In the genomic region with DNA sequence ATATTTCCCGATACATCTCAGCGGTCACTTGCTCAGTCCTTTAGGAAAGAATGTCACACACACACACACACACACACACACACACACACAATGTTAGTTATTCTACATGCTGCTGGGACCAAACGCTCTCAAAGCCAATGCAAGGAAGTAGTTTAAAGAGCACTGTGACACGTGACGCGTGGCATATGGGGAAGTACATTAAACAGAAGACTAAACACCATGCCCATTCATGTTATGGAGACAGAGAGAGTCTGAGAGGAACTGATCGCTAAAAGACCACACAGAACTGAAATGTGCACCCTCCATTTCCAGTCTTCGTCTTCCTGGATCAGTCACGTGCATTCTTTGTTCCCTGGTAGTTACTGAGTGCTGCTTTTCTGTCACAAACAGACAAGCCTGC, we compare ENCODE assay signal across 30 mouse cellular contexts. TPM values are rescaled to one million over a fixed set of nuclear protein-coding genes. Genes with fewer than 3 reads are reported as not detected.
A peak's percentile ranks its signal among the peaks of the same experiment; 100 is the strongest.
DNase-seq lines count a peak whose midpoint lies in the region; ATAC-seq and TF ChIP-seq lines count a peak whose summit lies in the region.
"Had no signal": no experiment of that assay in that cellular context is flagged by ENCODE, and none has a peak within 500 bp of the region (broad histone marks: within the 10 kb centered on the region; RNA-seq: fewer than 3 reads in every experiment).

No protein-coding gene starts in this region.

- DNase-seq in lung, embryonic 14.5 days = peak; percentile 27
- DNase-seq in lung, postnatal 25 days (ENCODE audit: low spot score) = no peak
- DNase-seq in MEL (ENCODE audit: low read depth, low spot score) = no peak
- no peak for DNase-seq in embryonic facial prominence, embryonic 10.5 days (ENCODE audit: low spot score)
- no peak for DNase-seq in gastrocnemius, adult 2 months
- DNase-seq: adrenal gland, postnatal 10 days; cerebellum, adult 11 months; cerebellum, adult 9-10 months; gastrocnemius, postnatal 25 days; heart, adult 18-20 months; heart, postnatal 36 days; kidney, adult 9 months; kidney, postnatal 10 days; lung, postnatal 10 days; right cerebral cortex, postnatal 25 days; thymus, postnatal 36 days had no signal

- no peak overlapping the region for H3K9ac ChIP-seq in lung, embryonic 14.5 days
- no peak overlapping the region for H3K9ac ChIP-seq in MEL (ENCODE audit: control insufficient read depth, low read depth, low read length, poor library complexity, severe bottlenecking)
- H3K9ac ChIP-seq: embryonic facial prominence, embryonic 15.5 days; forebrain, embryonic 12.5 days; hindbrain, embryonic 13.5 days; limb, embryonic 15.5 days; liver, embryonic 15.5 days; midbrain, embryonic 13.5 days; stomach, embryonic 15.5 days had no signal

- H3K4me1 ChIP-seq in lung, embryonic 14.5 days (ENCODE audit: insufficient read depth) = no peaks in the 10 kb centered on the region
- no peaks in the 10 kb centered on the region for H3K4me1 ChIP-seq in MEL (ENCODE audit: control insufficient read depth in 1 of 2, insufficient read depth in 2 of 2, low read length in 2 of 2)
- no peaks in the 10 kb centered on the region for H3K4me1 ChIP-seq in embryonic facial prominence, embryonic 10.5 days
- H3K4me1 ChIP-seq: embryonic facial prominence, embryonic 15.5 days; forebrain, embryonic 12.5 days; hindbrain, embryonic 13.5 days; limb, embryonic 10.5 days; limb, embryonic 15.5 days; liver, embryonic 15.5 days; midbrain, embryonic 13.5 days; stomach, embryonic 15.5 days had no signal

- no peaks in the 10 kb centered on the region for H3K9me3 ChIP-seq in lung, embryonic 14.5 days (ENCODE audit: low read depth, low read length)
- no peaks in the 10 kb centered on the region for H3K9me3 ChIP-seq in MEL (replicated peaks; ENCODE audit: insufficient read depth, low read length)
- H3K9me3 ChIP-seq in embryonic facial prominence, embryonic 10.5 days = no peaks in the 10 kb centered on the region
- H3K9me3 ChIP-seq: embryonic facial prominence, embryonic 15.5 days; forebrain, embryonic 12.5 days; G1E; hindbrain, embryonic 13.5 days; limb, embryonic 10.5 days; limb, embryonic 15.5 days; liver, embryonic 15.5 days; stomach, embryonic 15.5 days had no signal

- no peak; the same call in 1 of the 2 replicates for ATAC-seq in lung, embryonic 14.5 days (ENCODE audit: insufficient read depth)
- peak; percentile 98 for ATAC-seq in granulocyte monocyte progenitor cell, adult 5-6 weeks (replicated peaks; ENCODE audit: poor library complexity, severe bottlenecking)
- ATAC-seq in monocyte, adult 5-6 weeks (replicated peaks; ENCODE audit: insufficient number of reproducible peaks, low FRiP score, low TSS enrichment, poor library complexity, severe bottlenecking) = peak; percentile 89
- ATAC-seq: intestine, postnatal 0 days; midbrain, embryonic 13.5 days had no signal

- no peak for TF ChIP-seq RAD21 in MEL (IDR thresholded peaks at IDR 0.05; ENCODE audit: low read depth, low read length)

- H3K4me3 ChIP-seq in lung, embryonic 14.5 days (ENCODE audit: low read depth, low read length) = no peak overlapping the region
- no peak overlapping the region for H3K4me3 ChIP-seq in MEL (ENCODE audit: control insufficient read depth in 1 of 2, insufficient read depth in 1 of 2, low read depth in 2 of 2, low read length in 2 of 2)
- no peak overlapping the region for H3K4me3 ChIP-seq in embryonic facial prominence, embryonic 10.5 days
- H3K4me3 ChIP-seq in gastrocnemius, adult 2 months = no peak overlapping the region
- H3K4me3 ChIP-seq: embryonic facial prominence, embryonic 15.5 days; forebrain, embryonic 12.5 days; hindbrain, embryonic 13.5 days; limb, embryonic 10.5 days; limb, embryonic 15.5 days; liver, embryonic 15.5 days; midbrain, embryonic 13.5 days; stomach, embryonic 15.5 days had no signal

- TF ChIP-seq EP300 in MEL (IDR thresholded peaks at IDR 0.05; ENCODE audit: low read depth in 1 of 2, low read length in 2 of 2) = no peak

- no peak for TF ChIP-seq CTCF in lung, embryonic 14.5 days (IDR thresholded peaks at IDR 0.05; ENCODE audit: low read depth)
- no peak for TF ChIP-seq CTCF in MEL (IDR thresholded peaks at IDR 0.05 in 2 of 3, conservative IDR thresholded peaks at IDR 0.05 in 1 of 3; ENCODE audit: control insufficient read depth in 1 of 3, insufficient read depth in 1 of 3, low read depth in 2 of 3, low read length in 3 of 3, poor library complexity in 1 of 3, severe bottlenecking in 1 of 3)
- TF ChIP-seq CTCF in gastrocnemius, adult 2 months (IDR thresholded peaks at IDR 0.05) = no peak

- no peak overlapping the region for H3K27ac ChIP-seq in lung, embryonic 14.5 days (ENCODE audit: low read depth)
- no peak overlapping the region for H3K27ac ChIP-seq in MEL (ENCODE audit: control insufficient read depth, low read depth, low read length)
- no peak overlapping the region for H3K27ac ChIP-seq in embryonic facial prominence, embryonic 10.5 days (replicated peaks)
- H3K27ac ChIP-seq in gastrocnemius, adult 2 months = no peak overlapping the region
- H3K27ac ChIP-seq: embryonic facial prominence, embryonic 15.5 days; forebrain, embryonic 12.5 days; hindbrain, embryonic 13.5 days; limb, embryonic 10.5 days; limb, embryonic 15.5 days; liver, embryonic 15.5 days; midbrain, embryonic 13.5 days; stomach, embryonic 15.5 days had no signal

- TF ChIP-seq POLR2A in MEL (IDR thresholded peaks at IDR 0.05; ENCODE audit: control insufficient read depth in 1 of 2, insufficient read depth in 1 of 2, low read depth in 1 of 2, low read length in 2 of 2, poor library complexity in 1 of 2) = no peak

- intact Hi-C loops in gastrocnemius, adult 2 months (cut with DNase I) = no loop called here

- 73% methylated on average over 9 of the region's 9 CpGs for WGBS in lung, embryonic 14.5 days
- WGBS in embryonic facial prominence, embryonic 10.5 days = 92% methylated on average over 9 of the region's 9 CpGs

- H3K36me3 ChIP-seq in lung, embryonic 14.5 days (ENCODE audit: insufficient read depth) = no peaks in the 10 kb centered on the region
- H3K36me3 ChIP-seq in MEL (ENCODE audit: control insufficient read depth in 1 of 2, insufficient read depth in 2 of 2, low read length in 2 of 2) = no peaks in the 10 kb centered on the region
- no peaks in the 10 kb centered on the region for H3K36me3 ChIP-seq in embryonic facial prominence, embryonic 10.5 days (replicated peaks)
- H3K36me3 ChIP-seq: embryonic facial prominence, embryonic 15.5 days; forebrain, embryonic 12.5 days; G1E; hindbrain, embryonic 13.5 days; limb, embryonic 10.5 days; limb, embryonic 15.5 days; liver, embryonic 15.5 days; midbrain, embryonic 13.5 days; stomach, embryonic 15.5 days had no signal

- H3K79me2 ChIP-seq in MEL (ENCODE audit: control insufficient read depth, insufficient read depth, low read length, poor library complexity) = no peaks in the 10 kb centered on the region

- H3K4me2 ChIP-seq in lung, embryonic 14.5 days = no peak overlapping the region
- H3K4me2 ChIP-seq: embryonic facial prominence, embryonic 15.5 days; forebrain, embryonic 12.5 days; heart, embryonic 11.5 days; hindbrain, embryonic 13.5 days; limb, embryonic 15.5 days; liver, embryonic 15.5 days; midbrain, embryonic 13.5 days; stomach, embryonic 15.5 days had no signal

- H3K27me3 ChIP-seq in lung, embryonic 14.5 days (ENCODE audit: insufficient read depth, low read length) = no peaks in the 10 kb centered on the region
- no peaks in the 10 kb centered on the region for H3K27me3 ChIP-seq in MEL (ENCODE audit: control insufficient read depth in 1 of 2, insufficient read depth in 2 of 2, low read length in 2 of 2)
- H3K27me3 ChIP-seq in embryonic facial prominence, embryonic 10.5 days (replicated peaks; ENCODE audit: low read depth, poor library complexity, severe bottlenecking) = no peaks in the 10 kb centered on the region
- H3K27me3 ChIP-seq: embryonic facial prominence, embryonic 15.5 days; forebrain, embryonic 12.5 days; hindbrain, embryonic 13.5 days; limb, embryonic 15.5 days; liver, embryonic 15.5 days; midbrain, embryonic 13.5 days; Patski; stomach, embryonic 15.5 days had no signal

TF ChIP-seq in MEL, 35 proteins besides CTCF, POLR2A, EP300 and RAD21:
- TF ChIP-seq MXI1 (IDR thresholded peaks at IDR 0.05; ENCODE audit: low read depth, low read length) = no peak
- peak; percentile 54 for TF ChIP-seq USF1 (IDR thresholded peaks at IDR 0.05; ENCODE audit: low read depth, low read length)

RNA-seq across cellular contexts. Expression of gene Cited2, which starts 53.6 kb away (rescaled TPM):
- polyA plus RNA-seq in lung, embryonic 14.5 days (2014; fragmentation: Nextera tagmentation; extraction: Ambion mirVana) = 36.5 and 37.1 TPM in 2 replicates
- total RNA-seq in MEL (2012; rRNA removed) = 2.3 and 2.8 TPM in 2 replicates
- polyA plus RNA-seq in MEL (2012; ENCODE audit: insufficient read depth in 1 of 2, insufficient read length in 2 of 2, low read depth in 1 of 2, low replicate concordance in 2 of 2, missing spikeins in 1 of 2) = 10 to 100 TPM in 1 of 2 experiments, not detected in 1; 13.1 TPM
- total RNA-seq in granulocyte monocyte progenitor cell, adult 5-6 weeks (2014; fragmentation: Nextera tagmentation) = 96.5 and 128 TPM in 2 replicates
- total RNA-seq in granulocyte monocyte progenitor cell, adult 5-6 weeks (2017) = 50.0 and 64.9 TPM in 2 replicates
- 29.2 to 39.7 TPM (median 32.6 TPM) in 3 replicates for total RNA-seq in monocyte, adult 5-6 weeks (2017)
- 43.6 and 53.3 TPM in 2 replicates for polyA plus RNA-seq in embryonic facial prominence, embryonic 10.5 days (2016; fragmentation: Nextera tagmentation; extraction: Ambion mirVana)
- 100 to 1,000 TPM in 1 of 2 experiments, 10 to 100 TPM in 1; 28.6 to 114 TPM for total RNA-seq in gastrocnemius, adult 2 months (2021)
